Mouse (Mus musculus) testis, adult 2 months (tissue): ENCODE measurements around the gene Mob1b.

Source experiments
- CTCF ChIP-seq: fragments of 200-500 bp; IDR thresholded peaks from 2 replicates; pipeline ENCODE4 v1.5.1; 2012; ENCODE audit warnings: low read depth, mild to moderate bottlenecking, inconsistent platforms, low read length, moderate library complexity; ENCODE audit not compliant: control insufficient read depth, insufficient read depth, insufficient replicate concordance
- POLR2A ChIP-seq: fragments of 200-500 bp; IDR thresholded peaks from 2 replicates; pipeline ENCODE4 v1.6.1; 2012; ENCODE audit warnings: low read depth, mild to moderate bottlenecking, inconsistent platforms, low read length, moderate library complexity; ENCODE audit not compliant: control insufficient read depth

DNA sequence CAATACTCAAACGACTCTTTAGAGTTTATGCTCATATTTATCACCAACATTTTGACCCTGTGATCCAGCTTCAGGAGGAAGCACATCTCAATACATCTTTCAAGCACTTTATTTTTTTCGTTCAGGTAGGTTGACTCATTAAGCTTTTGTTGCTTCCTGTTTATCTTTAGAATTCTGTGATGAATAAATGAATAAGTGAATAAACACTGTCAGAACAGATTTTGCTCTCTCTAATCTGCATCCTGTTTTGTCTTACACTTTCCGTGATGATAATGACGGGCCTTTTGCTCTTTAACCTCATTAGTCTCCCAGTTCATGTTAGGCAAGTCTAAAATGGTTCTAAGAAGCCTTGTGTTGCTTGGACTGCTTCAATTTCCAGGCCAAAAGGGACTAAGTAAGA, 32.5 kb downstream of the Mob1b start:
- TF ChIP-seq POLR2A (no peak), CTCF (no peak)
